Mouse (Mus musculus): ENCODE measurements around the gene Gcc2. TPM values are rescaled to one million over a fixed set of nuclear protein-coding genes. Genes with fewer than 3 reads are reported as not detected.

The Gcc2 gene
- total and polyA plus RNA-seq, 3 experiments: 15.4 to 19.6 (median 19.5) TPM

DNA sequence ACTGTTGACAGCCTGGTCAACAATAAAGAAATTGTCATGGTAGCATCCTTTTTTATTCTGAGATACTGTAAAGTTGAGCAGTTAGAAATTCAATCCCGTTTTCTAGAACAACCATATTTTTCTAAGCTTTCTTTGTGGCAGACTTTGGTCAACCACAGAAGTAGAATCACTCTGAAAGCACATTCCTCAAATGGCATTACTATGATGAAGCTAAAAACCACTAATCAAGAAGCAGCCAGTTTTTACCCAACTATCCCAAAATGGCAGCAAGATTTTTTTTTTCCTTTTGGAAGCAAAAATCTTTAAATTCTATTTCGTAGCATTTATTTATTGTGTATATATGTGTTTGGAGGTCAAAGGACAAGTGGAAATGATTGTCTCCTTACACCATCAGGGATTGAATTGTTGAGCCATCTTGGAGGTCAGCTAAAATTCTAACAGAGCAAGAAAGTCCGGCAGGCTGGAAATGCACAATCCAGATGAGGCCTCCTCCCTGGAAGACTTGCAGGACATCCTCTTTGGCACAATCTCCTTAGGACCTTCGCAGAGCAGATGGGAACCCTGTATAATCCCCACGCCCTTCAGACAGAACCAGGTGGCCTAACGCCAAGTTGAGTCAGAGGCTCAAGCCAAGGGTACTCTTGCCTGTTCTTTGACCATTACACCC is 67.2 kb downstream of the Gcc2 start:
- Histone ChIP-seq H3K9me3 (replicated peaks; ENCODE audit: low read length) (no peaks in the 10 kb centered on the region), H3K27ac (ENCODE audit: insufficient read depth, low read depth) (no peak overlapping the region), H3K4me3 (replicated peaks in 1 of 3; ENCODE audit: low read depth in 2 of 3, low read length in 2 of 3, poor library complexity in 1 of 3) (peak overlapping the region; percentile 42 to 53 (median 43)), H3K4me1 (ENCODE audit: control insufficient read depth in 1 of 2, insufficient read depth in 2 of 2) (peaks cover 4 to 25% of the 10 kb centered on the region in 2 experiments; a peak in 3 of 4 replicates), H3K9ac (ENCODE audit: insufficient read depth, low read depth) (peak overlapping the region; percentile 16; the same call in 1 of the 2 replicates), H3K4me2 (ENCODE audit: insufficient read depth, low read depth, poor library complexity, severe bottlenecking) (peak overlapping the region; percentile 14), H3K27me3 (replicated peaks) (no peaks in the 10 kb centered on the region), H3K36me3 (replicated peaks in 1 of 2; ENCODE audit: control insufficient read depth in 1 of 2, insufficient read depth in 1 of 2, low read length in 1 of 2) (no peaks in the 10 kb centered on the region), H3K79me2 (replicated peaks; ENCODE audit: control insufficient read depth, extremely low read depth, insufficient read depth, poor library complexity, severe bottlenecking) (peaks cover 19% of the 10 kb centered on the region)
- in situ Hi-C loops (cut with MboI; ENCODE audit: low pct_ligation_motif_present, low pct_unique_long_range_greater_than_20kb, low sequenced_read_pairs): no loop called here
- dilution Hi-C loops (cut with MboI; ENCODE audit: extremely low pct_ligation_motif_present, extremely low pct_unique_long_range_greater_than_20kb, low sequenced_read_pairs): no loop called here
- no peak for DNase-seq (ENCODE audit: extremely low read depth)
- TF ChIP-seq ZC3H11A (IDR thresholded peaks at IDR 0.05; ENCODE audit: low read depth, low read length): no peak
- no peak for TF ChIP-seq USF1 (IDR thresholded peaks at IDR 0.05; ENCODE audit: low read depth, low read length)
- TF ChIP-seq CHD1 (IDR thresholded peaks at IDR 0.05; ENCODE audit: low read depth, low read length): no peak
- no peak for TF ChIP-seq UBTF (IDR thresholded peaks at IDR 0.05; ENCODE audit: low read depth, low read length)
- TF ChIP-seq POLR2A (IDR thresholded peaks at IDR 0.05; ENCODE audit: low read depth, low read length): no peak
- TF ChIP-seq MXI1 (IDR thresholded peaks at IDR 0.05; ENCODE audit: low read depth, low read length): no peak
- no peak for TF ChIP-seq NRF1 (IDR thresholded peaks at IDR 0.05; ENCODE audit: low read depth, low read length)
- TF ChIP-seq TBP (conservative IDR thresholded peaks at IDR 0.05; ENCODE audit: low read depth, low read length): no peak
- TF ChIP-seq SMC3 (IDR thresholded peaks at IDR 0.05; ENCODE audit: low read depth, low read length): no peak
- TF ChIP-seq SIN3A (IDR thresholded peaks at IDR 0.05; ENCODE audit: low read length): no peak
- TF ChIP-seq GABPA (IDR thresholded peaks at IDR 0.05; ENCODE audit: insufficient replicate concordance, low read depth, low read length): no peak
- TF ChIP-seq MAFK (IDR thresholded peaks at IDR 0.05; ENCODE audit: insufficient replicate concordance, low read length): no peak
- no peak for TF ChIP-seq JUN (IDR thresholded peaks at IDR 0.05; ENCODE audit: insufficient read depth, low read depth, low read length)
- no peak for TF ChIP-seq NELFE (IDR thresholded peaks at IDR 0.05; ENCODE audit: low read depth, low read length)
- TF ChIP-seq RCOR1 (conservative IDR thresholded peaks at IDR 0.05; ENCODE audit: low read depth, low read length): no peak
- no peak for TF ChIP-seq USF2 (conservative IDR thresholded peaks at IDR 0.05; ENCODE audit: low read depth, low read length)
- TF ChIP-seq TCF12 (IDR thresholded peaks at IDR 0.05; ENCODE audit: low read depth, low read length): no peak
- no peak for TF ChIP-seq HCFC1 (IDR thresholded peaks at IDR 0.05; ENCODE audit: low read depth, low read length)
